Mouse (Mus musculus) layer of hippocampus, postnatal 10 days (tissue): Measurements from ENCODE around the gene Dtx3. TPM values are rescaled to one million over a fixed set of nuclear protein-coding genes. Genes with fewer than 3 reads are reported as not detected.
A peak's percentile ranks its signal among the peaks of the same experiment; 100 is the strongest.

Experiments
- DNase-seq, 2 experiments: peaks; one replicate each; pipeline ENCODE4 v3.0.0; 2021; ENCODE audit warnings: low spot score in 2 of 2
- long read RNA-seq: library from polyadenylated mRNA; stranded (forward); transcript quantifications from one replicate; pipeline ENCODE4 v2.0.0, GENCODE M21; 2023
- total RNA-seq, 2 experiments: library from RNA; stranded (reverse); gene quantifications; 2 replicates each; pipeline ENCODE4 v1.2.3; 2021

Gene Dtx3
- total RNA-seq: 100 to 1,000 TPM; 187 to 203 TPM
- long read RNA-seq, transcript Dtx3-202 (5 exons, 1,994 nt): minor isoform, 17 of 148 reads
- long read RNA-seq, transcript Dtx3-201 (6 exons, 1,944 nt): major isoform, 69 of 148 reads
- long read RNA-seq, transcript Dtx3-204 (6 exons, 1,925 nt): minor isoform, 9 of 148 reads
- long read RNA-seq, partial matches to known transcripts: 42 of 148 reads
- long read RNA-seq, other reads (novel, unspliced or antisense): 11 of 148 reads

DNA sequence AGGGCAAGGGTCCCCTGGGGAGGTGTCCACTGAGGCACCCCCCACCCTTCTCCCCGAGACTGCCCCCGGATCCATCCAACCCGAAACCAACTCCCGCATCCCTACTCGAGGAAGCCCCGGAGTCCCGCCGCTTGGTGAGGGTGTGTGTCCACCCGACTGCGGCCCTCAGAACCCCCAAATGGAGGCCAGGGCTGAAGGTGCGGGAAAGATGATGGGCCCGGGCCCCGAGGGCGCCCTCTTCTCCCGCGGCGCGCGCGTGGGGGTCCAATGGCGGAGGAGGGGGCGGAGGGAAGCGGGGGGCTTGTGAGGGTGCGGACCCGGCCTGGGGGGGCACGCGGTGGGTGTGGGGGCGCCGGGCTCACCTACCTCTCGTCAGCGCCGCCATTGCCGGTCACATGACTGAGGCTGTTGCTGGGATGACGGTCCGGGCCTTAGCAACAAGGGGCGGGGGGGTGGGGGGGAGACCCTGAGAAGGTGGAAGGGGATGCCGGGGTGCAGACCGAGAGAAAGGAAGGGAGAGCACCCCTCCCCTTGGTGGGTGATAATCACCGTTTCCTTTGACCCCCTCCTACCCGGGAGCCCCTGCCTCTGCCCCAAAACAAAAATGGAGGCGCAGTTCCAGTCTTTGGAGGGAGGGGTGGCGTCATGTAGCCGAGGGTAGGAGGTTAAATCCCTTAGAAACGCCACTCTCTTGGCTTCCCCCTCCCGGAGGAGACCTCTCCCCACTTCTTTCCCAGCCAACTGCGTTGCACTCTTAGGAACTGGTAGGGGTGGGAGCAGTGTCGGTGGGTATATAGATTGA lies at the start of gene Dtx3:
Dtx3 (minus strand) TSS at position 401 of the 802 bp plus-strand sequence.
- DNase-seq: peak in 1 of 2 experiments; percentile 64

GRCm38 (mm10) chr10:127238241-127238824 lies 42.8 kb upstream of the Dtx3 start:
- no peak for DNase-seq

- no peak for DNase-seq
Observed at GRCm38 (mm10) chr10:127236541-127236940, 41.0 kb upstream of the Dtx3 start.

DNA sequence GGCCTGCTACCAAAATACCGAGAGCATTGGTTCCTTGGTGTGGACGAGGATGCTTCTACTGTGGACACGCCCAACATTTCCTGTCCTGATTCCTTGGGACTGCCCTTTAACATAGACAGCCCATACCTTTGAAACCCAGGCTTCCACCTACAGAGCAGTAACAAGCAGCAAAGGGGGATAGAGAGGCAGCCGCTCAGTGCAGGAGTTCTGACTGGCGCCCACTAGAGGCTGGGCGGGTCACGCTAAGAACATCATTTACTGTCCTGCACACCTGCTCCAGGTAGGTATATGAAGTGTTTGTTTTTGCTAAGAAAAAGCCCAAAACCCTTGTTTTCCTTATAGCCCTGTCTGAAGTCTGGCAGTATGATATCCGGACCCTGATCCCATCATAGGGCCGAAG lies 37.6 kb upstream of the Dtx3 start:
- no peak for DNase-seq

- DNase-seq: no peak
Observed at GRCm38 (mm10) chr10:127231741-127232140, 36.2 kb upstream of the Dtx3 start.

DNA sequence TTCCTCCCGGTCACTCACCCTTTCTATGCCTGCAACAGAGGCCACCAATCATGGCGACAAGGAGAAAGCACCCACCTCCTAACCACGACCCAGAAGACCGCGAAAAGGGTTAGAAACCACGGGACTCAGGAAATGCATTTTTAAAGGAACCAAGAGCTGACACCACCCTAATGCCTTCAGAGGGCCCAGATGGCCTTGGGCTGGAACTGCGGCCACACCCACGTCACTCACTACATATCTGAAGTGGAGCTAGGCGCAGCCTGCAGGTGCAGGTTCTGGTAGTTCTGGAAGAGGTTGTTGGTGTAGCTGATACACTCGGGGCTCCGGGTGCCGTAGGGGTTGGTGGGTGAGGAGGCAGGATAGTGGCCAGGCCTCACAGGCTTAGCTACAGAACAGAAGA lies 35.2 kb upstream of the Dtx3 start:
- no peak for DNase-seq

- peak; percentile 42 to 50 for DNase-seq
Observed at GRCm38 (mm10) chr10:127228897-127229296, 33.4 kb upstream of the Dtx3 start.

DNA sequence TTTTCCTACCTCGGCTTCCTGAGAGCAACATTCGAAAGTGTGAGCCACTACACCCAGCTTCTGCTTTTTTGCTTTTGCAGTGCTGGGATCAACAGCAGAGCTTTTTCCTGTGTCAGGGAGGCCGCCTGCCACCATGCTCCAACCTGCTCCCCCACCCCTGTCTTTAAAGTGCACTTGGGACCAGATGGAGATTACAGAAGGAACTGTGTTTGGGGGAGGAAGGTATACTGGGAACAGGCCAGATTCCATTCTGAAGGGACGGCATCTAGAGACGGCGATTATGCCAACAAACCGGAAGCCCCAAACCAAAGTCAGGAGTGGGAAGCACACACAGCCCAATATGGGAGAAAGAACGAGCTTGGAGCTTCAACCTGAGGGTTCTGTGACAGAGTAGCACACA lies 31.6 kb upstream of the Dtx3 start:
- DNase-seq: no peak

DNA sequence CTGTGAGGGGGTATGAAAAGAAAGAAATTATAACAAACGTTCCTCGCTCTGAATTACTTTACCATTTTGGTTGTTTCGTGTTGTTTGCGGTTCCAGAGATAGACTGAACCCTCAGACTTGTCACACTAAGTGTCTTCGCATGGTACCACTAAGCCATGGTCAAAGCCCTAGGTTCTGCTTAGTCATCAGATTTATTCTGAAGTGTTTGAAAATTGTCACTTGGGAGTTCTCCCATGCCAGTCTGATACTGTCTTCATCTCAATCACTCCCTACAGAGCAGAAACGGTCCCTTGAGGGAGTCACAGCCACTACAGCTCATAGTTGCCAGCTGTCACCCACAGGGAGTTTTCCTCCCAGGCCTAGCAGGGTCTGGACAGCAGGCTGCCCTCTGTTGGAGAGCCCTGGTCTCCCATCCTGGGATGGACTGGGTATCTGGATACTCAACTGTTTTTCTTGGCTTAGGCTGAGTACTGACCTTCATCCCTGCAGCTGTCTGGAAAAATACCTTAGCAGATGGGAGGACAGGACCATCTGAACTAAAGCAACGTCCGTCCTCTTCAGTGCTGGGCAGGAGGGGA lies 30.9 kb upstream of the Dtx3 start:
- DNase-seq: no peak

- DNase-seq: no peak
Observed at GRCm38 (mm10) chr10:127225732-127226131, 30.2 kb upstream of the Dtx3 start.

DNA sequence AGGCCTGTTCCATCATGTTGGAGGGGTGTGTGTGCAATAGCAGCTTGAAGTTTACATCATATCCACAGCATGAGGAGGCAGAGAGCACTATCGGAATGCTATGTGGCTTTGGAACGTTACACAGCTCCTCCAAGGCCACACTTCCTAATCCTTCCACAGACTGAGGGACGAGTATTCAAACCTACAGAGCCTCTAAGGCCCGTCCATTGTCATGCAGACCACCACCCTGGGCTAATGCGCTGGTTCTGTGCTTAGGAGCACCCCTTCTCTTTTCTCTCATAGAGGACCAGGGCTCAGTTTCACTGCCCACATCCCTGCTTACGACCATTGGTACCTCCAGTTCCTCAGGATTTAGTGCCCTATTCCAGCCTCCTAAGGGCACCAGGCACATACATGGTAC lies 29.7 kb upstream of the Dtx3 start:
- DNase-seq: no peak

- no peak for DNase-seq
Observed at GRCm38 (mm10) chr10:127218339-127218738, 22.8 kb upstream of the Dtx3 start.

- no peak for DNase-seq
Observed at GRCm38 (mm10) chr10:127217177-127217576, 21.6 kb upstream of the Dtx3 start.

DNA sequence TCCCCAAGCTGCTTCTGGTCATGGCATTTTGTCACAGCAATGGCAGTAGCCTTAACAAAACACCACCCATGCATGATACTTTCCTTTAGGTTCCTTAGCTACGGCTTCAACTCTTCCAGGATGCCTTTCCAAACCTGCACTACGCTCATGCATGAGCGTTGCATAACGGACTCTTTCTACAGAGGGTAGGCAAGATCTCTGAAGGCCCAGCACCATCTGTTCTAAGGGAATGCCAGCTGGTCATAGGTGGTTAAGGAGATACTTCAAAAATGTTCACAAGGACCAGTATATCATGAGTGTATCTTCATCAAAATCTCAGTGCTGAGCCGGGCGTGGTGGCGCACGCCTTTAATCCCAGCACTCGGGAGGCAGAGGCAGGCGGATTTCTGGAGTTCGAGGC lies 20.9 kb upstream of the Dtx3 start:
- no peak for DNase-seq

- no peak for DNase-seq
Observed at GRCm38 (mm10) chr10:127214422-127214803, 18.9 kb upstream of the Dtx3 start.

DNA sequence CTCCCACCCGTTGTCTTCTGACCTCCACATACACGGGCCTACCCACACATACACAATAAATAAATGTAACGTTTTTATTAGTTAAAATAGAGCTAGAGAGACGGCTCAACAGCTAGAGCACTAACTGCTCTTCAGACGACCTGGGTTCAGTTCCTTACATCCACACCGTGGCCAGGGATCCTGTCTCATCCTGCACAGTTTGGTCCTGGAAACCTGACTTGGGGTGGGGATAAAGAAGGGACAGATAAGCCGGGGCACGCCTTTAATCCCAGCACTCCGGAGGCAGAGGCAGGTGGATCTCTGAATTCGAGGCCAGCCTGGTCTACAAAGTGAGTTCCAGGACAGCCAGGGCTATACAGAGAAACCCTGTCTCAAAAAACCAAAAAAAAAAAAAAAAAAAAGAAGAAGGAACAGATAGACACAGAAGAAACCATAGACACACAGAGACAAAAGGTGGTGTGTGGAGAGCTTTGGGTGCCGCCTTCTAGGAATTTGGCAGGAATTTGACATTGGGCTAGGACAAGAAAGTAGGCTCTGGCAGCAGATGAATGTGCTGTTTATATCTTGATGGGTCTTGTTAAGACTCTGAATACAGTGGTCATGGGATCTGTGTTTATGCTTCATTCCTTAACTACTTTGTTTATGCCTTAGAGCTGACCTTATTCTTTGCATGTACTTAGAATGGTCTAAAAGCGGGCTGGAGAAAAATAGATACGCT lies 18.3 kb upstream of the Dtx3 start:
- DNase-seq: no peak

DNA sequence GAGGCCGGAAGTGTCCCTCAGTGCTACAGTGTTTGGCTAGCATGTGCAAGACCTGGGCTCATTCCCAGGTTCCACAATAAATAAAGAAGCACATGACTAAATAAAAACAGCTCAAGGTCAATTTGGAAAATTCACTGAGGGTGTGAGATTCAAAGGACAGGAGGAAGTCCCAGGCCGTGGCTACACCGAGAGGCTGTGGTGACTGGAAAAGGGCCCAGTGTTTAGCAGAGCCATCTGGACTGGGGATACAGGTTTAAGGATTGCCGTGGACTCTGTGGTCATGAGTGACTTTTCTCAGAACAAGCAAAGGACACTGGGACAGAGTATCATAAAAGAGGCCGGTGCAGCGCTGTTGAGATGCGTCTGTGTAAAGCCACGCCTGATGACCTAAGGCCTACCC lies 17.7 kb upstream of the Dtx3 start:
- no peak for DNase-seq

DNA sequence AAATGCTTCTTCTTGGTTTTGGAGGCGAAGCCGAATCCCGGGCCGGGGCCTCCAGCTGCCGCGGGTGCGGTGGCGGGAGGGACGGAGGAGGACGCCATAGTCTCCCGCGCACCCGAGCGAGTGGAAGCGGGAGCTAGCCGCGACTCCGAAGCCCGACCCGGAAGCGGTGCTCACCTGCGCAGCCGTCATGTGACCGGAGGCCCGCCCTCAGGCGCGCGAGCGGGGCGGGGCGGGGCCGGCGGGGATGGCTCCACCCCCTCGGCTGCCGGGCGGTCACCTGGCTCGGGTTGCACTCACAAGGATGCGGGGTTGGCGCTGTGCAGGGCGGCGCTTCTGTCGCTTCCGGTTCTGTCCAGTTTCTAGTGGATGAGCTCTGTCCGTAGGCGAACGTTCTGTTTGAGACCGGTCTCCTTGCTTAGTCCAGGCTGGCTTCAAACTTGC lies 15.9 kb upstream of the Dtx3 start, which contains the start of gene Pip4k2c:
Pip4k2c (minus strand) TSS at position 172 of the 441 bp plus-strand sequence.
- DNase-seq: peak; percentile 77 to 90

- DNase-seq: no peak
Observed at GRCm38 (mm10) chr10:127210961-127211405, 15.5 kb upstream of the Dtx3 start.

- DNase-seq: no peak
Observed at GRCm38 (mm10) chr10:127209928-127210570, 14.5 kb upstream of the Dtx3 start.

DNA sequence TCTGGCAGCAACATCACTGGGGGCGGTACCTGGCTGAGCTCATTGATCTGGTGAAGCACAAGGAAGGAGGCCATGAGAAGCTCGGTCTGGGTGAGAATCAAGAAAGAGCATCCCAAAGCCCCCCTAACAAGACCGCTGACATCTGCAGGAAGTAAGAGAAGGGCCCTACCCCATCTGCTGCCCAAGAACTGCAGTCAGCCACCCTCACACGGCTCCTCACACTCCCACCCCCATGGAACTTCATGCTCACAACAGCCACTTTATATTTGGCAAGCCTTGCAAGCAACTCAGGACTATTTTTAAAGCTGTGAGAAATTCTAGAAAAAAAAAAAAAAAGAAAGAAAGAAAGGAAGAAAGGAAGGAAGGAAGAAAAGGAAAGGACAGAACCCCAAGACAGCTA lies 13.4 kb upstream of the Dtx3 start:
- DNase-seq: no peak
